In genomic region chr7:107742963-107743465, GRCm38 (mm10) we compare ENCODE assay signal across 28 mouse cellular contexts. TPM values are rescaled to one million over a fixed set of nuclear protein-coding genes. Genes with fewer than 3 reads are reported as not detected.
"Had no signal": no experiment of that assay in that cellular context is flagged by ENCODE, and none has a peak within 500 bp of the region (broad histone marks: within the 10 kb centered on the region; RNA-seq: fewer than 3 reads in every experiment).

No protein-coding gene starts in this region.

- H3K9me3 ChIP-seq: midbrain, embryonic 12.5 days; midbrain, embryonic 15.5 days; neural tube, embryonic 12.5 days; neural tube, embryonic 15.5 days had no signal

- H3K9ac ChIP-seq: liver, embryonic 14.5 days; liver, postnatal 0 days; lung, embryonic 14.5 days; midbrain, embryonic 12.5 days; midbrain, embryonic 15.5 days; neural tube, embryonic 12.5 days; neural tube, embryonic 15.5 days had no signal

- H3K27me3 ChIP-seq: midbrain, embryonic 12.5 days; midbrain, embryonic 15.5 days; neural tube, embryonic 12.5 days; neural tube, embryonic 15.5 days had no signal

- H3K27ac ChIP-seq: liver, embryonic 14.5 days; macrophage; midbrain, embryonic 12.5 days; midbrain, embryonic 15.5 days; neural tube, embryonic 12.5 days; neural tube, embryonic 15.5 days; stomach, postnatal 0 days had no signal

- ATAC-seq: liver, postnatal 0 days; lung, postnatal 0 days; midbrain, embryonic 15.5 days had no signal

- H3K36me3 ChIP-seq: midbrain, embryonic 12.5 days; midbrain, embryonic 15.5 days; neural tube, embryonic 12.5 days; neural tube, embryonic 15.5 days had no signal

- H3K4me3 ChIP-seq: midbrain, embryonic 12.5 days; midbrain, embryonic 15.5 days; neural tube, embryonic 12.5 days; neural tube, embryonic 15.5 days had no signal

- H3K4me2 ChIP-seq: liver, embryonic 11.5 days; lung, embryonic 14.5 days; midbrain, embryonic 12.5 days; midbrain, embryonic 15.5 days; neural tube, embryonic 12.5 days; neural tube, embryonic 15.5 days had no signal

- DNase-seq: kidney, adult 18-20 months; kidney, adult 9 months; kidney, postnatal 14 days; kidney, postnatal 4 days; lung, embryonic 14.5 days; right cerebral cortex, adult 18-20 months; right cerebral cortex, postnatal 14 days; right cerebral cortex, postnatal 4 days; thymus, adult 18-20 months; thymus, postnatal 4 days had no signal

- H3K4me1 ChIP-seq: midbrain, embryonic 12.5 days; midbrain, embryonic 15.5 days; neural tube, embryonic 12.5 days; neural tube, embryonic 15.5 days had no signal

RNA-seq across cellular contexts. Expression of gene Cyb5r2, which starts 14.8 kb away (rescaled TPM):
- total RNA-seq: layer of hippocampus, postnatal 14 days; left cerebral cortex, postnatal 25 days; megakaryocyte, adult 5-6 weeks had no signal
- polyA plus RNA-seq: macrophage had no signal

RNA-seq across cellular contexts. Expression of gene Ovch2, which starts 58.0 kb away (rescaled TPM):
- total RNA-seq: layer of hippocampus, adult 18-20 months; layer of hippocampus, postnatal 14 days; left cerebral cortex, adult 8-10 months; left cerebral cortex, postnatal 25 days; megakaryocyte, adult 5-6 weeks had no signal
- polyA plus RNA-seq: kidney, embryonic 16.5 days; limb, embryonic 11.5 days; liver, embryonic 11.5 days; liver, embryonic 14.5 days; liver, postnatal 0 days; lung, embryonic 14.5 days; lung, postnatal 0 days; macrophage; midbrain, embryonic 12.5 days; midbrain, embryonic 15.5 days; neural tube, embryonic 12.5 days; neural tube, embryonic 15.5 days; stomach, embryonic 14.5 days; stomach, postnatal 0 days had no signal
